Mouse (Mus musculus): ENCODE measurements at regions not wholly inside any gene's neighbourhood (a gene's known extent, or its start where the extent isn't known, plus 50 kb on each side); places are given as distances from the start of the nearest gene placed in this dataset.
A peak's percentile ranks its signal among the peaks of the same experiment; 100 is the strongest.

DNA sequence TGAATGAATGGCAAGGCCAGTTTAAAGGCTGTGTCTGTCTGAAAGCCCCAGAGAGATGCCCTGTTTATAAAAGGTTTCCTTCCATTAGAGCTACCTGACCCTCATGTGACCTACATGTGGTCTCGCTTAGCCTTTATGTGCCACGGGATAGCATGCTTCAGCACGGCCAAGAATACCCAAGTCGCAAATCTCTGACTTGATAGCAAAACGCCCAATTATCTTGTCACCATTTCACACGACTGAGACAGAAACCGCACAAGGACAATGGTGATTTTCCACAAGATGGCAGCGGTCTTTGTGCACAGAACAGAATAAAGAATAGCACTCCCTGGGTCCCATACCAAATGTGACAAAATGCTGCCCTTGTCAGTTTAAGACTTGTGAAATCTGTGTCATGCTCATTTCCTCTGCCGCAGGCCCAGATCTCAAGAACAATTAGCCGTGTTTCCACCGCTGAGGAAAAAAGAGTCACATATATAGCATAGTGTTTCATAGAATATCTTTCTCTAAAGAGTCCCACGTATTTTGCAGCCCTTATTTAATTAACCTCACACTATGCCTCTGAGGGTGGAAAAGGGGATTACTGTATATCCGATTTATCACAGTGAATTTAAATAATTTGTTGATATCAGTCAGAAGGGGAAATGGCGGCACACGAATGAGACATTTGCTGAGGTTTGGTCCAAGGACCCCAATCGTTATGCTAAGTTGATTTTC lies 118.3 kb upstream of the Cwc22 start:
- H3K4me3 ChIP-seq (replicated peaks in 1 of 3; ENCODE audit: low read depth in 2 of 3, low read length in 2 of 3, poor library complexity in 1 of 3) = no peak overlapping the region
- TF ChIP-seq TCF12 (IDR thresholded peaks at IDR 0.05; ENCODE audit: low read depth, low read length) (no peak), MXI1 (IDR thresholded peaks at IDR 0.05; ENCODE audit: low read depth, low read length) (no peak), CTCF (conservative IDR thresholded peaks at IDR 0.05 in 1 of 2, IDR thresholded peaks at IDR 0.05 in 1 of 2; ENCODE audit: low read depth in 2 of 2, low read length in 2 of 2) (no peak)
- no peaks in the 10 kb centered on the region for H3K36me3 ChIP-seq (replicated peaks in 1 of 2; ENCODE audit: control insufficient read depth in 1 of 2, insufficient read depth in 1 of 2, low read length in 1 of 2)
- peaks cover 5% of the 10 kb centered on the region in 2 experiments; a peak in 2 of 4 replicates for H3K4me1 ChIP-seq (ENCODE audit: control insufficient read depth in 1 of 2, insufficient read depth in 2 of 2)
- DNase-seq (ENCODE audit: extremely low read depth) = no peak
- no peaks in the 10 kb centered on the region for H3K79me2 ChIP-seq (replicated peaks; ENCODE audit: control insufficient read depth, extremely low read depth, insufficient read depth, poor library complexity, severe bottlenecking)
- H3K27me3 ChIP-seq (replicated peaks) = no peaks in the 10 kb centered on the region
- dilution Hi-C loops (cut with MboI; ENCODE audit: extremely low pct_ligation_motif_present, extremely low pct_unique_long_range_greater_than_20kb, low sequenced_read_pairs) = no loop called here
- H3K9ac ChIP-seq (ENCODE audit: insufficient read depth, low read depth) = no peak overlapping the region
- in situ Hi-C loops (cut with MboI; ENCODE audit: low pct_ligation_motif_present, low pct_unique_long_range_greater_than_20kb, low sequenced_read_pairs) = loop anchor here (25.0 kb wide), 1 partner anchor 123 kb away; no protein-coding TSS in a partner anchor
- H3K9me3 ChIP-seq (replicated peaks; ENCODE audit: low read length) = no peaks in the 10 kb centered on the region
- H3K4me2 ChIP-seq (ENCODE audit: insufficient read depth, low read depth, poor library complexity, severe bottlenecking) = no peak overlapping the region
- no peak overlapping the region for H3K27ac ChIP-seq (ENCODE audit: insufficient read depth, low read depth)

DNA sequence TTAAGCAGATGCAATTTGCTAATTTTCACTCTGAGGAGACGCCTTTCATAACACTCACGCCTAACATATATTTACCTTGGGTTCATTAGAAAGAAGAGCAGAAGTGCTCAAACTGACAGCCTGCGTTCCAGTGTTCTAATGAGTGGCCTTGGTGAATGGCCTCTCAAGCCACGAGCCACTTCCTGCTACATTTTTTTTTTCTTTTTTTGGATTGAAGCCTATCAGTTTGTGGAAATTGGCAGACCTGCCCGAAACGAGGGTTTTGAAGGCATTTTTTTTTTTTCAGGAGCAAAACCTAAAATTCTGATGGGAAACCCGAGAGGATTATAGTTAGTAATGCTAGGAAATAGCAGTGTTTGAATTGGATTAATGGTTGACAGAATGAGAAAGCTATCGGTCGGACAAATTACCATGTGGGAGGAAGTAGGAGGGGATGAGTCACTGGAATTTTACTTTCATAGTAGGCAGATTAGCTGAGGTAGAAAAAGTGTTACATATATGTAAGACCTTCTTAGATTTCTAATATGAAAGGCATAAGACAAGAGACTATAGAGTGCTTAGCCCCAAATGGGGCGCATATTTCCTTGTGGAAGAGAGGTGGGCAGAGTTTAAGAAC lies 113.7 kb upstream of the Cwc22 start:
- Histone ChIP-seq H3K4me2 (ENCODE audit: insufficient read depth, low read depth, poor library complexity, severe bottlenecking) (no peak overlapping the region), H3K79me2 (replicated peaks; ENCODE audit: control insufficient read depth, extremely low read depth, insufficient read depth, poor library complexity, severe bottlenecking) (no peaks in the 10 kb centered on the region), H3K9me3 (replicated peaks; ENCODE audit: low read length) (no peaks in the 10 kb centered on the region), H3K36me3 (replicated peaks in 1 of 2; ENCODE audit: control insufficient read depth in 1 of 2, insufficient read depth in 1 of 2, low read length in 1 of 2) (no peaks in the 10 kb centered on the region), H3K4me3 (replicated peaks in 1 of 3; ENCODE audit: low read depth in 2 of 3, low read length in 2 of 3, poor library complexity in 1 of 3) (no peak overlapping the region), H3K9ac (ENCODE audit: insufficient read depth, low read depth) (no peak overlapping the region), H3K4me1 (ENCODE audit: control insufficient read depth in 1 of 2, insufficient read depth in 2 of 2) (peaks cover 8 to 24% of the 10 kb centered on the region in 2 experiments; a peak in 3 of 4 replicates), H3K27ac (ENCODE audit: insufficient read depth, low read depth) (no peak overlapping the region), H3K27me3 (replicated peaks) (no peaks in the 10 kb centered on the region)
- in situ Hi-C loops (cut with MboI; ENCODE audit: low pct_ligation_motif_present, low pct_unique_long_range_greater_than_20kb, low sequenced_read_pairs) = loop anchor here (25.0 kb wide), 1 partner anchor 127 kb away; no protein-coding TSS in a partner anchor
- dilution Hi-C loops (cut with MboI; ENCODE audit: extremely low pct_ligation_motif_present, extremely low pct_unique_long_range_greater_than_20kb, low sequenced_read_pairs) = no loop called here
- TF ChIP-seq UBTF (IDR thresholded peaks at IDR 0.05; ENCODE audit: low read depth, low read length) (no peak), ZNF384 (IDR thresholded peaks at IDR 0.05; ENCODE audit: low read depth, low read length) (peak; percentile 47; the same call in 1 of the 2 replicates)
- no peak for DNase-seq (ENCODE audit: extremely low read depth)

DNA sequence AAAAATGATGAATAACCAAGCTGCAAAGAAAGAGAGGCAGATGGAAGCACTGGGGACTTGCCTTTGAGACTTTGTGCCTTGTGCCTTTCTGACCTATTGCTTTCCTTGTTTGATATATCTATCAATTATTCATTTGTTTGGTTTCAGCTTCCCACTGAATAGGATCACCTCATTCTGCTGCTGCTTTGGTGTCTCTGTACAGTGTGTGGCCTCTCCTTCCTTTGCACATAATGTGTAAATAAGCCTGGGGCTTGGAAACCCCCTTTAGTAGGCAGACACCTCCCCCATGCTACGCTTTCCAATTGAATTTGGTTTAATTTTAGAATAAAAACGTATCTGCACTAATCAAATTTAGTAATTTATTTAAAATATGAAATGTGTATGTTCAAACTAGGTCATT lies 112.8 kb upstream of the Cwc22 start:
- dilution Hi-C loops (cut with MboI; ENCODE audit: extremely low pct_ligation_motif_present, extremely low pct_unique_long_range_greater_than_20kb, low sequenced_read_pairs) = no loop called here
- Histone ChIP-seq H3K4me2 (ENCODE audit: insufficient read depth, low read depth, poor library complexity, severe bottlenecking) (no peak overlapping the region), H3K9ac (ENCODE audit: insufficient read depth, low read depth) (no peak overlapping the region), H3K4me3 (replicated peaks in 1 of 3; ENCODE audit: low read depth in 2 of 3, low read length in 2 of 3, poor library complexity in 1 of 3) (no peak overlapping the region), H3K27me3 (replicated peaks) (no peaks in the 10 kb centered on the region), H3K9me3 (replicated peaks; ENCODE audit: low read length) (no peaks in the 10 kb centered on the region), H3K27ac (ENCODE audit: insufficient read depth, low read depth) (no peak overlapping the region), H3K36me3 (replicated peaks in 1 of 2; ENCODE audit: control insufficient read depth in 1 of 2, insufficient read depth in 1 of 2, low read length in 1 of 2) (no peaks in the 10 kb centered on the region), H3K4me1 (ENCODE audit: control insufficient read depth in 1 of 2, insufficient read depth in 2 of 2) (peaks cover 8 to 26% of the 10 kb centered on the region in 2 experiments; a peak in 3 of 4 replicates), H3K79me2 (replicated peaks; ENCODE audit: control insufficient read depth, extremely low read depth, insufficient read depth, poor library complexity, severe bottlenecking) (no peaks in the 10 kb centered on the region)
- DNase-seq (ENCODE audit: extremely low read depth) = no peak
- in situ Hi-C loops (cut with MboI; ENCODE audit: low pct_ligation_motif_present, low pct_unique_long_range_greater_than_20kb, low sequenced_read_pairs) = loop anchor here (25.0 kb wide), 1 partner anchor 128 kb away; no protein-coding TSS in a partner anchor
- TF ChIP-seq IRF4 (IDR thresholded peaks at IDR 0.05; ENCODE audit: low read depth, low read length) (no peak), BHLHE40 (IDR thresholded peaks at IDR 0.05; ENCODE audit: low read depth, low read length) (no peak), CHD1 (IDR thresholded peaks at IDR 0.05; ENCODE audit: low read depth, low read length) (no peak), ZC3H11A (IDR thresholded peaks at IDR 0.05; ENCODE audit: low read depth, low read length) (no peak), KAT2A (IDR thresholded peaks at IDR 0.05; ENCODE audit: insufficient replicate concordance, low read length) (no peak), NELFE (IDR thresholded peaks at IDR 0.05; ENCODE audit: low read depth, low read length) (no peak), RAD21 (IDR thresholded peaks at IDR 0.05; ENCODE audit: low read depth, low read length) (no peak), SMC3 (IDR thresholded peaks at IDR 0.05; ENCODE audit: low read depth, low read length) (no peak), JUN (IDR thresholded peaks at IDR 0.05; ENCODE audit: insufficient read depth, low read depth, low read length) (no peak), ETS1 (conservative IDR thresholded peaks at IDR 0.05; ENCODE audit: low read depth, low read length) (no peak), MAX (IDR thresholded peaks at IDR 0.05; ENCODE audit: low read length) (no peak), ZMIZ1 (IDR thresholded peaks at IDR 0.05; ENCODE audit: low read depth, low read length) (no peak), POLR2A (IDR thresholded peaks at IDR 0.05; ENCODE audit: low read depth, low read length) (no peak), CTCF (conservative IDR thresholded peaks at IDR 0.05 in 1 of 2, IDR thresholded peaks at IDR 0.05 in 1 of 2; ENCODE audit: low read depth in 2 of 2, low read length in 2 of 2) (no peak), MYC (IDR thresholded peaks at IDR 0.05; ENCODE audit: low read depth, low read length) (no peak), GABPA (IDR thresholded peaks at IDR 0.05; ENCODE audit: insufficient replicate concordance, low read depth, low read length) (no peak), MEF2A (IDR thresholded peaks at IDR 0.05; ENCODE audit: borderline replicate concordance, low read depth, low read length) (no peak), UBTF (IDR thresholded peaks at IDR 0.05; ENCODE audit: low read depth, low read length) (no peak), ELF1 (IDR thresholded peaks at IDR 0.05; ENCODE audit: low read depth, low read length) (no peak), TCF12 (IDR thresholded peaks at IDR 0.05; ENCODE audit: low read depth, low read length) (no peak)
